Mouse (Mus musculus): ENCODE measurements around the gene Jazf1. TPM values are rescaled to one million over a fixed set of nuclear protein-coding genes. Genes with fewer than 3 reads are reported as not detected.

Gene Jazf1
- polyA plus RNA-seq, 1 experiment from 2014 or later: 3.6 TPM

- Histone ChIP-seq H3K4me3 (ENCODE audit: low read length) (no peak overlapping the region), H3K4me1 (ENCODE audit: control insufficient read depth, insufficient read depth, low read length) (no peaks in the 10 kb centered on the region), H3K4me2 (replicated peaks; ENCODE audit: low read depth, low read length) (no peak overlapping the region), H3K27me3 (ENCODE audit: control insufficient read depth, insufficient read depth, low read length) (no peaks in the 10 kb centered on the region), H3K36me3 (ENCODE audit: control insufficient read depth, insufficient read depth, low read length) (peaks cover 25% of the 10 kb centered on the region), H3K9ac (ENCODE audit: low read depth, low read length) (no peak overlapping the region), H3K27ac (ENCODE audit: low read depth, low read length) (no peak overlapping the region), H3K9me3 (ENCODE audit: control insufficient read depth, low read length) (no peaks in the 10 kb centered on the region)
- 65% methylated on average over 8 of the region's 8 CpGs for WGBS
- ATAC-seq (ENCODE audit: low FRiP score, low TSS enrichment): no peak
Measured at GRCm38 (mm10) chr6:52724805-52725439, 343.5 kb downstream of the Jazf1 start.

Other genes starting within 250 kb of the Jazf1 start
- 2.7 and 4.2 TPM in 2 replicates for gene Creb5, start 218.6 kb upstream of the Jazf1 start, polyA plus RNA-seq (2014; fragmentation: Nextera tagmentation; extraction: Ambion mirVana)